Mouse (Mus musculus): ENCODE results near the gene Pole2.
A peak's percentile ranks its signal among the peaks of the same experiment; 100 is the strongest.
"Not testable (repeated sequence)": the region's sequence is repeated elsewhere in the genome, so short reads cannot be mapped to it uniquely, and the experiment has no call there.

Pole2 gene

DNA sequence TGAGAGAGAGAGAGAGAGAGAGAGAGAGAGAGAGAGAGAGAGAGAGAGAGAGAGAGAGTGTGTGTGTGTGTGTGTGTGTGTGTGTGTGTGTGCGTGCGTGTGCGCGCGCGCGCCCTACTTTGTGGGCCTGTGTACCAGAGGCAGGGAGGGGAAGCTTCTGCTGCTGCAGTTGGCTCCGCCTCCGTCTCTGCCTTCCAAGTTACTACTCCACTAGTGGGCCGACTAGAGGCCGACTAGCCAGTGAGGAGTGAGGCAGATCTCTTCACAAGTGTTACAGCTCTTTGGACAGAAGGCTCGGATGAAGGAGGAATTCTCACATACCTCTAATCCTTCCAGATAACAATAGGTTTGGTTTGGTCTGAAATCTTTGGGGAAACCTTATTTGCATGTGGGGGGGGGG lies 48.6 kb downstream of the Pole2 start:
- no peak for DNase-seq (ENCODE audit: low spot score)

DNA sequence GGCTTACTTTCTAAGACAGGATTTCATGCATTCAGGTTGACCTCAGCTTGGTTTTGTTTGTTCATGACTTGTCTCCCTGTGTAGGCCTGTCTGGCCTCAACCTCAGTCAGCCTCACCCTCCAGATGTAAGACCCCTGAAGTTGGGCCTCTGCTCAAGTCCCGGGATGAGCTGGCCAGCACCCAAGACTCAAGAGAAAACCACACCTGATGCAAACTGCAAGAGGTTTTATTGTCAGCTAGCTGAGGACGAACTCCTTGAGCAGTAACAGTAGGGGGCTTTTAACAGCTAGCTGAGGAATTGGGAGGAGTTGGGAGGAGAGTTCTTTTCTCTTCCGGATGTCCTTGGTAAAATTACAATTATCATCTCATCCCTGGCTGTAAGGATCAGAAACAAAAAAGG lies 50.5 kb downstream of the Pole2 start:
- no peak for DNase-seq (ENCODE audit: low spot score)

DNA sequence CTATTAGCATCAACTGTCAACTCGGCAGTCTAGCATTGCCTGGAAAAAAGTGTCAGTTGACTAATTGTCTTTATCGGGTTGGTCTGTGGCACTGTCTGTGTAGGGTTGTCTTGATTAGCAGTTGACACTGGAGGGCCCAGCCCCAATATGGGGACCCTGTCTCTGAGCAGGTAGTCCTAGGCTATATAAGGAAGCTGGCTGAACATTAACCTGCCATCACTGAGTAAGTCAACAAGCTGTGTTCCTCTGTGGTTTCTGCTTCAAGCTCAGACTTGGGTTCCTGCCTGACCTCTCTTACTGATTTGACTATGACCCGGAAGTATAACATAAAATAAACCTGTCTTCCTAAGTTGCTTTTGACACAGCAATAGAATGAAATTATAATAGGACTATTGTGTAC lies 52.0 kb downstream of the Pole2 start:
- DNase-seq (ENCODE audit: low spot score) = no peak

DNA sequence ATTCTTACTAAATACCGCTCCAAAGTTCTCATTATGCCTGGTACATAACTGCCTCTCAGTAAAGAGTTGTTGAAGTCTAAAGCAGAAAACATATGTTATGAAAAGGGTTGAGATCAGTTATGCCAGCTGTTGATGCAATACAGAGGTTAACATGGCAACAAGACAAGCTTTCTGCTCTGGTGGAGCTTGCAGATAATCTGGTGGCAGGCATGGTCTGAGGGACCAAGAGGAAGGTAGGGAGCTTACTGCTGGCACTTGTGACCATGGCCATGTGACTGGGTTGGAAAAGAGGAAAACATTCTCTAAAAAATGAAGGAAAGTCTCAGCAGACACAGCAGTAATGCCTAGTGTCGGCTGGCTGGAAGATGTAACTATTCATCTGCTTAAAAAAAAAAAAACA lies 56.7 kb downstream of the Pole2 start:
- DNase-seq (ENCODE audit: low spot score) = no peak

DNA sequence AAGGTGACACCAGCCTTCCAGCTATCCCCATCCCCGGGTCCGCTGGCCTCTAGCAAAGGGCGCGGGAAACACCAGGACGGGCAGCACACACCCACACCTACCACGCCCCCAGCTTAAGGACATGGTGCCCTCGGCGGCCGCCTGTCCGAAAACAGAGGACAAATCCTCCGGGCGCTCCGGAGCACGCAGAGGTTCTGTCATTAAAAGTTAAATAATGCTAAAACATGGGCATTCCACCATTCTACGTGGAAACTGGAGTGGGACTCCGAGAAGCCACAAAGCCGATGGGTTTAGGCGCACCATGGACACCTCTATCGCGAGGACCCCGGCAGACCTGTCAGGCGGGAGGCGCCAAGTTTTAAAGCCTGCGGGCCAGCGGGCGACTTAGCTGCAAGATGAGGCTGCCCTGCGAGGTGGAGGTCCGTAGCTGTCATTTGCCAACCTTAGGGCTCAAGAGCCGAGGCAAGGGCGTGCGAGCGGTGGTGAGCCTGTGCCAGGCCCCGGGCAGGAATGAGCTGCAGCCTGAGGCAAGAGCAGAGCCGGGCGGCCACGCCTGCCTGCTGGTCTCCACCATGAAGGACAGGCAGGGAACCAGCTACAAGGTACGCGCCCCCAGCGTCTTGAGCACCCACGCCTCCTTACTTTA lies 59.4 kb downstream of the Pole2 start, which contains the start of gene Lrr1:
Gene Lrr1 (plus strand): TSS at position 354 of the 646 bp plus-strand sequence.
- peak; percentile 82 for DNase-seq (ENCODE audit: low spot score)

DNA sequence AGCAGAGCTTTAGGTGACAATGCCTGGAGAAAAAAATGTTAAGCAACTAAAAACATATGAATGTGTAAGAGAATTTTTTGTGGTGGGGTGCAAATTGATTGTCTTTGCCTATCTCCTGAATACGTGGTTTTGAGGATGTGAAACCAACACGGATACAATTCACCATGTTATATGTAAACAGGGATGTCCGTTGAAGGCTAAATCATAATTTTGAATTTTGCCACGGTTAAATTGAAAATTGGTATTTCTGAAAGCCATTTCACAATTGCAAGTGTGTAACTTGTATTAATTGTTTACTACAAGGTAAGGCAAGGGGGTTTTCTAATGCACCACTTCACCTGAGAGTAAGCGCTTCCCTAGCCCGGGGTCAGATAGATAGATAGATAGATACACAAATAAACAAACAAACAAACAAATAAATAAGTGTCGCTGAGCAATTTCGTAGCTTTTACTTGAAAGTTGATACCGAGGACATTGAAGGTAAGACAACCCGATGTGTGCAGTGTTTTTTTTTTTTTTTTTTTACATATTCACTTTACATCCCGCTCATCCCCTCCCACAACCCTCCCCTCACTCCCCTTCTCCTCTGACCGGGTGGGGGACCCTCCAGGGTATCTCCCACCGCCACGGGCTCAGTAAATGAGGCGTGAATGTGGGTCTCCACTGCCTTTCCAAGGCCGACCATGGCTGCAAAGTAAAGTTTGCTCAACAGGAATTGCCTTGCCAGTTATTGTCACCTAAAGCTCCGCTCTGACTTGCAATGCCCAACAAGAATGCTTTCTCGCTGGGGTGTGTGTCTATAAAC lies 60.1 kb downstream of the Pole2 start:
- no peak for DNase-seq (ENCODE audit: low spot score)

DNA sequence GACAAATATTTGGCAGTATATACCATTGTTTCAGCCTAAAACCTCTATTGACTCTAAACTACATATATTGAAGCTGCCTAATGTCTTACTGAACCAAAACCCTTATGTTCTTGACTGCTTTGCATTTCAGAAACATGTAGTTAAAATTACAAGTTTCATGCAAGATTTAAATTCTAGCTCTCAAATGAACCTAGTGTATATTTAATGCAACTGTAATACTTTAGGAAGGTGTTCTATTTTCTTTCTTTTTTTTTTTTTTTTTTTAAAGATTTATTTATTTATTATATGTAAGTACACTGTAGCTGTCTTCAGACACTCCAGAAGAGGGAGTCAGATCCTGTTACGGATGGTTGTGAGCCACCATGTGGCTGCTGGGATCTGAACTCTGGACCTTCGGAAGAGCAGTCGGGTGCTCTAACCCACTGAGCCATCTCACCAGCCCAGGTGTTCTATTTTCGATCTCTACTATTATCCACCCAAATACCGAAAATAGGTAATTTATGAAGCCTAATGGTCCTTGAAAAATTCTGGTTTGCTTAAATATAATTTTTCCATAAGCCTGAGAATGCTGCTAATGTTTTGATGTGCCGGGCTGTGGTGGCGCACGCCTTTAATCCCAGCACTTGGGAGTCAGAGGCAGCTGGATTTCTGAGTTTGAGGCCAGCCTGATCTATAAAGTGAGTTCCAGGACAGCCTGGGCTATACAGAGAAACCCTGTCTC lies 61.0 kb downstream of the Pole2 start:
- not testable (repeated sequence) for DNase-seq (ENCODE audit: low spot score)

DNA sequence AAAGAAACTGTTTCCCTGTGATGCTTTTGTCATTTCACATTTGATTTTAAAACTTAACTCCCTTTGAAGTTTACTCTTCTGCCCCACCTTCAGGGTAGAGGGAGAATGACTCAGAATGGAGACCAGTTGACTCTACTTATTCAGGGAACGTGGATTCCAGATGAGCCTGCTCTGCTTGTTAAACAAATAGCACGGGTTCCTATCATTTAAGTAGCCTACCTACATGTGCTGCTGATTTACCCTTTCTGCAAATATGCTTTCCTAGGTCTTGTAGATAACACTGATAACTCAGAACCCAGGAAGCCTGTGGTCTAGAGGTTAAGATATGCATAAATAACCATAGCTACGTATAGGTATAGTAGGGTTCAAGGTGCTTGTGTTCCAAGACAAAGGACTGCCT lies 63.1 kb downstream of the Pole2 start:
- DNase-seq (ENCODE audit: low spot score) = peak; percentile 18

DNA sequence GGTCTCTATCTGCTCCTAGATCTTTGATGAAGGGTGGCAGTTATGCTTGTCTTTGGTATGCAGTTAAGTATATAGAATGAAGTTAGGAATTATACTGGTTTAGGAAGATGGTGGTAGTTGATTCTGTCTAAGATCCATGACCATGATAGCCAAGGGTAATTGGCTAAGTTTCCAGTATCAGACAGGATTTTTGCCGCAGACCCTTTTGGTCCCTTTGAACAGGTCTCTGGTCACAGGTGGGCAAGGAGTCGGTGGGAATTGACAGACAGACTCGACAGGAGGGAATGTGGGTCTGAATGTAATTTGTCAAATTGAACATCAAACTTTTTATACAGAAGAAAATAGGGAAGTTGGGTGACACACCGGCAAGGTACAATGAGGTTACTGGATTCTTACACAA lies 64.4 kb downstream of the Pole2 start:
- DNase-seq (ENCODE audit: low spot score) = not testable (repeated sequence)

DNA sequence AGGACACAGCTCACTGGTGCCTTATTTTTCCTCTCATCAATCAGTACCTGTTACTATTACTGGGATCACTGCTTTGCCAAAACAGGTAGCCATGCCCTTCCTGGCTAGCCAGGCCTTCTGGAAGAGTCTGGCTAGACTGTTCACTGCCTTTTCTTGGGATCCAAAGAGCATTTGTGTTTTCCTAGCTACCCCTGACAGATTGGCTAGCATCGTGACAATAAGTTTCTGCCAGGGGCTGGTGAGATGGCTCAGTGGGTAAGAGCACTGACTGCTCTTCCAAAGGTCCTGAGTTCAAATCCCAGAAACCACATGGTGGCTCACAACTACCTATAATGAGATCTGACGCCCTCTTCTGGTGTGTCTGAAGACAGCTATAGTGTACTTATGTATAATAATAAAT lies 67.3 kb downstream of the Pole2 start:
- DNase-seq (ENCODE audit: low spot score) = not testable (repeated sequence)

DNA sequence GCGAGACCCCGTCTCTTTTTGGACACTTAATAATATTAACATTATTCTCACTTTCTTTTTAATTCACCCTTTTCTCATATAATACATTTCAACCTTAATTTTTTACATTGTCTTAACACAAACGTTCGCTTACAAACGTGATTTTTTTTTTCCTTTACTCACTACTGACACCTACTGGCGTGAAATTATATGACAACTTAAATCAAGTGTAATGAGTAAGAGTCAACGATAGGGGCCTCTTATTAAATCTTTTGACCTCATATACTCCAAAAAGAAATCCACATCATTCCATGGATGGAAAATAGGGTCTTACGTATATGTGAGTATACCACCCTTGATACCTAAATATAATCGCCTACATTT lies 68.4 kb downstream of the Pole2 start:
- peak; percentile 42 for DNase-seq (ENCODE audit: low spot score)

DNA sequence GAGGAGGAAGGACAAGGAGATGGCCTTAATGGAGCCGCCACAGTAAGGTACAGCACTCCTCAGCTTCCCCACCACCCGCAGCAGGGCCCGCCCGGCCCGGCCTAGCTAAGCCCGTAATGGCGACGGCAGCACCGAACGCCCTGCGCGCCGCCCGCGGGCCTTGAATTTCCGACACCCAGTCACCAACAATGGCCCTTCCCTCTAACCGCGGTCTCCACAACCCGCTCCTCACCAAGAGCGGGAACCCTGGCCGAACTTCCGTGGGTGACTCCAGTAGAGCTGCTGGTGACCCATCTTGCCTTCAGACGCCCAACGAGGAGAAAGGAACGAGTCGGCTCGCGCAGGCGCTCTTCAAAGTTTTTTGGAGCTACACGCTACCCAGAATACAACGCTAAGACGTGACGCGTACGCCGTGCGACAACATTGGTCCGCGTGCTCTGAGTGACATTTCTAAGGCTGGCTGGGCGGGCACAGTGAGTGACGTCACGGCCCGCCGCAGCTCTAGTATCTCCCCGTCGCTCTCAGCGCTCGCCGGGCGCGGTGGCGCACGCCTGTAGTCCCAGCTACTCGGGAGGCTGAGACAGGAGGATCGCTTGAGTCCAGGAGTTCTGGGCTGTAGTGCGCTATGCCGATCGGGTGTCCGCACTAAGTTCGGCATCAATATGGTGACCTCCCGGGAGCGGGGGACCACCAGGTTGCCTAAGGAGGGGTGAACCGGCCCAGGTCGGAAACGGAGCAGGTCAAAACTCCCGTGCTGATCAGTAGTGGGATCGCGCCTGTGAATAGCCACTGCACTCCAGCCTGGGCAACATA lies 69.0 kb downstream of the Pole2 start, which contains the start of gene Rps29:
Gene Rps29 (minus strand): TSS at position 422 of the 813 bp plus-strand sequence.
- peak; percentile 98 for DNase-seq (ENCODE audit: low spot score)

DNA sequence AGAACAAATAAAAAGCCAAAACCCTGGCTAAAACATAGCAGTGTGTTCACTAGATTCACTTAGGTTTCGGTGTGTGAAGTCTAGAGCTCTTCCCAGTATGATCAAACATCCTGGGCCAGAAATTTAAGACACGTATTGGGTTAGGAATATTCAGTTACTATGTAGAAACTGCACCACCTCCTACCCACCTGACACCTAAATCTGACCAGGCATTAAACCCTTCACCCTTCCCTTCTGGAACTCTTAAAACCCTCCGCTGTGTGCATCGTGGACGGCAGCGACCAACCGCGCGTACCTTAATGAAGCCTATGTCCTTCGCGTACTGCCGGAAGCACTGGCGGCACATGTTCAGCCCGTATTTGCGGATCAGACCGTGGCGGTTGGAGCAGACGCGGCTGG lies 69.6 kb downstream of the Pole2 start:
- DNase-seq (ENCODE audit: low spot score) = no peak

DNA sequence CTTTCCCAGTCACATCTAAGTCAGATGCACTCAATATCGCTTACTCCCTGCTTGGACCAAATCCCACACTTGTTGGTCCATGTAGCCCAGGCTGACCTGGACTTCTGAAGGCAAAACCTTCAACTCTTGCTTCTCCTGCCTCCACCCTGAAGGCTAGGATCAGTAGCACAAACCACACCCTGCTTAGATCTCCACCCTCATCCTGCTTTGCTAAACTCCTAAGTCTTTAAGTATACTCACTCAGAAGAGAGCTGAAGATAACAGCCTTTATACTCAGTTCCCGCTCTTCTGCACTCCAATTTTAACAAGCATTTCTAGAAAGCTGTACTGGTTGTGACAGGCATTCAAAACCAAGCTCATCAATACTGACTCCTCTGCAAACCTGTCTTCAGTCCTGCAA lies 70.9 kb downstream of the Pole2 start:
- DNase-seq (ENCODE audit: low spot score) = no peak

DNA sequence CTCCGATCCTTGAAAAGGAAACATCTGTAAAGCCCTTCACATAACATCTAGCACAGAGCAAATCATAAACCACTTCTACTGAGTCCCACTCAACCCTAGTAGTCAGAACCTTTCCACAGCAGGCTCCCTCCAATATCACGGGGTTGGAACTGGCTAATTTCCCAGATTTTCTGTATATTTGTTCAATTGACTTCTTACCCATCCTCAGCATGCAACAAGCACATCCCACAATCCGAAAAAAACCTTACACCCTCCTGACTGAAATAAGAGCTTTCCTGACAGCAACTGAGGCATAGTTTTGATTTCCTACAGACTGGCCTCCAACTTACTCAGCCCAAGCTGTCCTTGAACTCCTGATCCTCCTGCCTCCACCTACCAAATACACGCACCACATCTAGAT lies 71.6 kb downstream of the Pole2 start:
- no peak for DNase-seq (ENCODE audit: low spot score)

DNA sequence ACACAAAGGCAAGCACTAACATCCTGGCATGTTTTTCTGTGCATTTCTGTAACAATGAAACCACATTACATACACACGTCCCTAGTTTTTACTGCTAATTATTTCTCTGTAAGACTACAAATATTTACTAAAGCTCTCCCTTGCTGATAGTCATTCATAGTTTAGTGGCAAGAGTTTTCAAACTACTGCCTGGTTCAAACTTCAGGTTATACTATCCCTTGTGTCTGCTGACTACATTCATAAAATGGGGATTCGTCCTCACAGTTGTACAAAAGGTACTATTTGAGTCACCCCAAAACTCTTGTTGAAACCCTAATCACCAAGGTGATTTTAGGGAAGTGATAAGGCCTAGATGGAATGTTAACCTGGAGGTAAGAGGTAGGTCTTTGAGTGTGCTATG lies 72.1 kb downstream of the Pole2 start:
- no peak for DNase-seq (ENCODE audit: low spot score)

All from T-cell, adult 2 months (primary cell).